Mouse (Mus musculus): Measurements from ENCODE around the gene Nme7. TPM values are rescaled to one million over a fixed set of nuclear protein-coding genes. Genes with fewer than 3 reads are reported as not detected.
A peak's percentile ranks its signal among the peaks of the same experiment; 100 is the strongest.

Nme7 gene
- polyA plus RNA-seq, 2 experiments from 2014 or later, result 12.4 to 19.6 TPM

- no peak for ATAC-seq
These were observed 17.5 kb downstream of the Nme7 start for GRCm38 (mm10) chr1:164321408-164321807.

GRCm38 (mm10) chr1:164322987-164323650 is 19.2 kb downstream of the Nme7 start:
- no peak for ATAC-seq

GRCm38 (mm10) chr1:164324221-164324620 is 20.3 kb downstream of the Nme7 start:
- ATAC-seq, result no peak

GRCm38 (mm10) chr1:164324878-164325277 is 21.0 kb downstream of the Nme7 start:
- no peak for ATAC-seq

GRCm38 (mm10) chr1:164326600-164327155 is 22.8 kb downstream of the Nme7 start:
- no peak for ATAC-seq

- ATAC-seq, result no peak
These were observed 23.8 kb downstream of the Nme7 start for GRCm38 (mm10) chr1:164327764-164328163.

GRCm38 (mm10) chr1:164332559-164332958 is 28.6 kb downstream of the Nme7 start:
- ATAC-seq, result no peak

- ATAC-seq, result no peak
These were observed 31.5 kb downstream of the Nme7 start for GRCm38 (mm10) chr1:164335435-164335834.

- no peak for ATAC-seq
These were observed 31.9 kb downstream of the Nme7 start for GRCm38 (mm10) chr1:164335846-164336245.

GRCm38 (mm10) chr1:164342161-164342560 is 38.2 kb downstream of the Nme7 start:
- no peak for ATAC-seq

GRCm38 (mm10) chr1:164353443-164353842 is 49.5 kb downstream of the Nme7 start:
- no peak for ATAC-seq

GRCm38 (mm10) chr1:164357995-164358394 is 54.1 kb downstream of the Nme7 start:
- ATAC-seq, result no peak

GRCm38 (mm10) chr1:164361997-164362396 is 58.1 kb downstream of the Nme7 start:
- ATAC-seq, result no peak

GRCm38 (mm10) chr1:164366156-164367128 is 62.5 kb downstream of the Nme7 start:
- ATAC-seq, result peak; percentile 76

- ATAC-seq, result no peak
These were observed 64.2 kb downstream of the Nme7 start for GRCm38 (mm10) chr1:164368152-164368551.

- ATAC-seq, result no peak
These were observed 65.9 kb downstream of the Nme7 start for GRCm38 (mm10) chr1:164369781-164370180.

GRCm38 (mm10) chr1:164373029-164373428 is 69.1 kb downstream of the Nme7 start:
- ATAC-seq, result no peak

GRCm38 (mm10) chr1:164374020-164374419 is 70.1 kb downstream of the Nme7 start:
- no peak for ATAC-seq

GRCm38 (mm10) chr1:164375626-164376025 is 71.7 kb downstream of the Nme7 start:
- ATAC-seq, result no peak

- ATAC-seq, result no peak
These were observed 73.0 kb downstream of the Nme7 start for GRCm38 (mm10) chr1:164376761-164377487.

- ATAC-seq, result no peak
These were observed 79.7 kb downstream of the Nme7 start for GRCm38 (mm10) chr1:164383621-164384020.

GRCm38 (mm10) chr1:164384354-164384753 is 80.4 kb downstream of the Nme7 start:
- ATAC-seq, result no peak

- ATAC-seq, result no peak
These were observed 81.1 kb downstream of the Nme7 start for GRCm38 (mm10) chr1:164384972-164385371.
